Mouse (Mus musculus) lung, adult 2 months (tissue): ENCODE measurements at regions not wholly inside any gene's neighbourhood (a gene's known extent, or its start where the extent isn't known, plus 50 kb on each side); places are given as distances from the start of the nearest gene placed in this dataset.
"Not testable (repeated sequence)": the region's sequence is repeated elsewhere in the genome, so short reads cannot be mapped to it uniquely, and the experiment has no call there.

Experiments
- CTCF ChIP-seq: fragments of 200-500 bp; IDR thresholded peaks from 2 replicates; pipeline ENCODE4 v1.5.1; 2011; ENCODE audit warnings: mild to moderate bottlenecking, low read length, control low read depth; ENCODE audit not compliant: insufficient read depth
- POLR2A ChIP-seq: fragments of 200-500 bp; IDR thresholded peaks from 2 replicates; pipeline ENCODE4 v1.6.1; 2011; ENCODE audit warnings: low read depth, mild to moderate bottlenecking, control low read depth, low read length, borderline replicate concordance; ENCODE audit errors: extremely low read depth

DNA sequence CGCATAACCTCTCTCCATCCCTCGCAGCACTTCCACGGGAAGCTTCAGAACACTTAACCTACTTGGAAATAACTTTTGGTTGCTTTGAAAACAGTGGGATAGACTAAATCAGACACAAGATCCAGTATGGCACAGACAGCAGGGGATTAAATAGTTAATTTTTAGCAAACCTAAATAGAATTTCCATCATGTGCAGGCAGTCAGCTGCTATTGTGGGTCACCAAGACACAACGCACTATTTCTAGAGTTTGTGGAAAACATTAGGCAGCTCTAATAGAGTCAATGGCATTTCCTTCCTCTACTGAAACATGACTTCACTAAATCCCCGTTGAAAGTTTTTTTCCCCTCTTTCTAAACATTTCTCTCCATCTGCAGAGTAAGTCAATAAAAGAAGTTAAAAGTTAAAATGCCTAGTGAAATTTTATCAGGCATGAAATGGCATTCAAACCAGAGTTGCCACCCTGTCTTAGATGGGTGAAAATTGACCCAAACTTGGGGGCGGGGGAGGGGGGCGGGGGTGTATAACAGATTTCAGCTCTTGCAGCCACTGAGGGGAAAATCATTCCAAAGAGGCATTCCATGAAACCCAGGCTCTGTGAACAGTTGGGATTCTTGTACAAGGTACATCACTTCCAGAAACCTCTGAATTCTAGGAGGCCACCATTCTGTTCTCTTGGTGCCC, 142.3 kb upstream of the Cdk6 start:
- TF ChIP-seq POLR2A, CTCF: not testable (repeated sequence)
